Mouse (Mus musculus) cerebellum, adult 8-10 months (tissue): ENCODE measurements around the gene Mrpl20.

Experiments
- DNase-seq: peaks from one replicate; pipeline ENCODE4 v3.0.0; 2022

The Mrpl20 gene

DNA sequence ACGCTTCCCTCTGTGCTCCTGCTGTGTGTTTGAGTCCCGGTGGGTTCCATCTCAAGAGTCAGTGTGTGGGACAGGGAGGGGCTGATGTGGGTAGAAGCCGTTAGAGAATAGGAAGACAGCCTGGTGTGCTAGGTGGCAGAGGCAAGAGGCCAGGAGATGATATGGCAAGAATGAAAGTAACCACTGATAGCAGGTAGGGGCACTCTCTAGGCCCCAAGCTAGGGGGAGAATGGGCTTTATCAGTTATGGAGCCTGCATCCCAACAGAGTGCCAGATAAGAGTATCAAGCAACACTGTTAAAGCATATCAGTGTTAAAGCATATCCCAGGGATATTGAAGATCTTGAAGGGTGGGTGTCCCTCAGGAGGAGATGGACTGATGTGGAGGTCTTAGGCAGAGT, 54.2 kb downstream of the Mrpl20 start:
- no peak for DNase-seq

DNA sequence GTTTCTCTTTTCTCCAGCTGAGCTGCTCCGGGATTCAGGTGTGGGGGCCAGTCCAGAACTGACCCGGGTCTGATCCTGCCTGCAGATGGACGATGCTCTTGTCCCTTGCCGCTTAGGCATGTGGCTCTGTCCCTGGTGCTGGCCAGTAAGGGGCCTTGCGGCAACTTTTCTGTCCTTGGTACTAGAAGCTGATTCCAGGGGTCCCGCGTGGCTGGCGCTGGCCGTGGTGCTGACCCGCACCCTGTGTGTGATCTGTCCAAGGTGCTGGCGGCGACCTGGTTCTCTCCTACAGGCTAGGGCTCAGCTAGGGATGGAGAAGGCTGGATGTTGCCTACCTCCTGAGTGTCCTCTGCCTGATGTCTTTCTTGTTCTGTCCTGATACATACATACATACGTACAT, 56.6 kb downstream of the Mrpl20 start:
- DNase-seq, result no peak
